In the genomic region with DNA sequence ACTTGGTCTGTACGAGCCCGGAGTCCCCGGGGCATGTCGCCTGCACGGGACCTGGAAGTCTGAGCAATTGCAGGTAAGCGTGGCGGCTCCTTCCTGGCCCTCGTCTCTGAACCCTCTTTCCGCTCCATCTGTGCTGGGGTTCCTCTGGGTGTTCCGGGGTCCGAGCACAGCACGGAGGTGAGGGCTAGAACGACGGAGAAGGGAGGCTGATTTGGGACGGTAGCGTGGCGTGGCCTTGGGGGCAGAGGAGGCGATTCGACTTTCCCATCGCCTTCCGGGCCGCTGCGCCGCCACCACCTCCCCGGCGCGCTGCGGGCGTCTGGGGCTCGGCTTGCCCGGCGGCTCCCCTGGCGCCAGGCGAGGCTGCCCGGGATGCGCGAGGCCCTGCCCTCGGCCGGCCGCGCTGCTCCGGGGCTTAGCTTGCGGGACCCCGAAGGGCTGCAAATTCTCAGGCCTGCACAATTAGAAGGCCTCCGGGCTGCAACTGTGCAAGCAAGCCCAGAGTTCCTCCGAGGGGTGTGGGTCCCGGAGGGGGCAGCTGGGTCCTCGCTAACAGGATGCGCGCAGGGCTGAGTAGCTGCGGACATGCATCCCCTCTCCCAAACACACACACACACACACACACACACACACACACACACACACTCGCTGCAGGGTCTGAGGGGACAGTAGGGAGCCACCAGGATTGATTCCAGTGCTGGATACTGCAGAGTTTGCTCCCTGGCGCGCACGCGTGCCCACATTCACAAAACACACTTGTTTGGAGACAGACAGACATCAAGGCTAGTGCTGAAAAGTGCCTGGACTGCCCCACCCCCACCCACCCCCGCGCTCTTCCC, we compare ENCODE assay signal across 7 mouse cellular contexts. TPM values are rescaled to one million over a fixed set of nuclear protein-coding genes. Genes with fewer than 3 reads are reported as not detected.
A peak's percentile ranks its signal among the peaks of the same experiment; 100 is the strongest.
DNase-seq lines count a peak whose midpoint lies in the region; ATAC-seq and TF ChIP-seq lines count a peak whose summit lies in the region.

No protein-coding gene starts in this region.

- in situ Hi-C loops in ES-E14 (cut with MboI; ENCODE audit: low sequenced_read_pairs in 2 of 2, unreplicated experiment in 2 of 2), result no loop called here

- peak overlapping the region; percentile 98 for H3K4me2 ChIP-seq in heart, embryonic 12.5 days

- H3K27ac ChIP-seq in ES-E14 (ENCODE audit: insufficient read depth, low read depth, low read length, poor library complexity, severe bottlenecking), result no peak overlapping the region
- H3K27ac ChIP-seq in heart, embryonic 12.5 days (ENCODE audit: poor library complexity, severe bottlenecking), result peak overlapping the region; percentile 93

- no peak for DNase-seq in ES-E14 (ENCODE audit: low read depth, low spot score)
- peak; percentile 45 to 59 for DNase-seq in cerebellum, postnatal 36 days
- peak; percentile 33 to 64 for DNase-seq in kidney, postnatal 25 days
- peak; percentile 51 for DNase-seq in mesoderm, embryonic 11.5 days (ENCODE audit: low read depth, low spot score)
- peak; percentile 67 to 68 for DNase-seq in spleen, postnatal 36 days (ENCODE audit: low spot score in 2 of 2)

- no peak overlapping the region for H3K4me3 ChIP-seq in C2C12 (ENCODE audit: insufficient read depth, poor library complexity, severe bottlenecking)
- H3K4me3 ChIP-seq in ES-E14 (ENCODE audit: insufficient read depth in 1 of 2, low read depth in 1 of 2, low read length in 2 of 2, poor library complexity in 1 of 2, severe bottlenecking in 1 of 2), result peak overlapping the region; percentile 50 to 60
- H3K4me3 ChIP-seq in heart, embryonic 12.5 days, result peak overlapping the region; percentile 82

- no peaks in the 10 kb centered on the region for H3K79me3 ChIP-seq in C2C12 (ENCODE audit: low read depth)

- H3K9ac ChIP-seq in ES-E14 (ENCODE audit: insufficient read depth, low read depth, low read length, poor library complexity, severe bottlenecking), result peak overlapping the region; percentile 38
- peak overlapping the region; percentile 90 for H3K9ac ChIP-seq in heart, embryonic 12.5 days

- ATAC-seq in heart, embryonic 12.5 days (ENCODE audit: insufficient number of reproducible peaks, low FRiP score), result peak; percentile 44

- H3K79me2 ChIP-seq in C2C12 (ENCODE audit: control insufficient read depth, insufficient read depth), result no peaks in the 10 kb centered on the region

- H3K36me3 ChIP-seq in C2C12 (ENCODE audit: control insufficient read depth, insufficient read depth) (no peaks in the 10 kb centered on the region), ES-E14 (ENCODE audit: control insufficient read depth, insufficient read depth, low read length, poor library complexity, severe bottlenecking) (no peaks in the 10 kb centered on the region)
- H3K36me3 ChIP-seq in heart, embryonic 12.5 days, result peaks cover 5% of the 10 kb centered on the region

- H3K4me1 ChIP-seq in ES-E14 (ENCODE audit: control insufficient read depth in 2 of 2, insufficient read depth in 2 of 2, low read length in 2 of 2, poor library complexity in 1 of 2), result peaks cover 1 to 4% of the 10 kb centered on the region in 2 experiments; a peak in 1 of 4 replicates
- H3K4me1 ChIP-seq in heart, embryonic 12.5 days (replicated peaks), result peaks cover 56% of the 10 kb centered on the region

- H3ac ChIP-seq in C2C12 (ENCODE audit: control insufficient read depth, insufficient read length, low read depth), result peak overlapping the region; percentile 80

- H3K27me3 ChIP-seq in C2C12 (ENCODE audit: control insufficient read depth, insufficient read depth, insufficient read length), result peaks cover 26% of the 10 kb centered on the region
- H3K27me3 ChIP-seq in heart, embryonic 12.5 days (replicated peaks), result peaks cover 23% of the 10 kb centered on the region

- under 1% methylated on average over 54 of the region's 58 CpGs for WGBS in heart, embryonic 12.5 days

- H3K9me3 ChIP-seq in ES-E14 (ENCODE audit: control insufficient read depth, insufficient read depth, low read depth, low read length), result no peaks in the 10 kb centered on the region
- no peaks in the 10 kb centered on the region for H3K9me3 ChIP-seq in heart, embryonic 12.5 days (replicated peaks)

- TF ChIP-seq CTCF in C2C12 (IDR thresholded peaks at IDR 0.05; ENCODE audit: control insufficient read depth, insufficient read depth, insufficient read length), result no peak

TF ChIP-seq in C2C12, 6 proteins besides CTCF, POLR2A, EP300 and RAD21:
- TF ChIP-seq CEBPB (IDR thresholded peaks at IDR 0.05; ENCODE audit: low read depth), result no peak
- no peak for TF ChIP-seq MAX (IDR thresholded peaks at IDR 0.05)
- no peak for TF ChIP-seq MYOD1 (IDR thresholded peaks at IDR 0.05; ENCODE audit: control insufficient read depth, insufficient read length, low read depth)

TF ChIP-seq in ES-E14, 5 proteins besides CTCF, POLR2A, EP300 and RAD21:
- TF ChIP-seq MAFK (IDR thresholded peaks at IDR 0.05; ENCODE audit: insufficient read depth, low read depth, low read length), result no peak
- no peak for TF ChIP-seq HCFC1 (IDR thresholded peaks at IDR 0.05; ENCODE audit: borderline replicate concordance, insufficient read depth, low read length)
- TF ChIP-seq ZC3H11A (IDR thresholded peaks at IDR 0.05; ENCODE audit: borderline replicate concordance, low read depth, low read length), result no peak
- no peak for TF ChIP-seq ZNF384 (IDR thresholded peaks at IDR 0.05; ENCODE audit: low read depth, low read length)
- TF ChIP-seq CHD2 (IDR thresholded peaks at IDR 0.05; ENCODE audit: low read depth, low read length), result no peak

RNA-seq across cellular contexts. Expression of a gene that starts 0.6 kb away (rescaled TPM):
- polyA plus RNA-seq in C2C12 (2012; fragmentation: generic; extraction: Trizol), result 1.1 TPM
- total RNA-seq in ES-E14 (2012; rRNA removed), result 2.8 and 3.3 TPM in 2 replicates
- 7.2 and 9.1 TPM in 2 replicates for polyA plus RNA-seq in heart, embryonic 12.5 days (2016; fragmentation: Nextera tagmentation; extraction: Ambion mirVana)
